Mouse (Mus musculus) C2C12 (cell line): Measurements from ENCODE around the gene Dync1li2.

ENCODE experiments used
- CEBPB ChIP-seq: IDR thresholded peaks from one replicate; pipeline ENCODE4 v1.6.1; 2011; ENCODE audit warnings: low read depth, mild to moderate bottlenecking, control low read depth, moderate library complexity
- CTCF ChIP-seq: IDR thresholded peaks from one replicate; pipeline ENCODE4 v1.5.1; 2011; ENCODE audit not compliant: control insufficient read depth, insufficient read depth, insufficient read length
- FOSL1 ChIP-seq: IDR thresholded peaks from one replicate; pipeline ENCODE4 v1.8.0; 2011; ENCODE audit warnings: mild to moderate bottlenecking, low read length; ENCODE audit not compliant: poor library complexity, insufficient read depth, severe bottlenecking
- MAX ChIP-seq: IDR thresholded peaks from one replicate; pipeline ENCODE4 v1.6.1; 2011; ENCODE audit warnings: mild to moderate bottlenecking, control low read depth
- MYOD1 ChIP-seq: IDR thresholded peaks from one replicate; pipeline ENCODE4 v1.6.1; 2011; ENCODE audit warnings: low read depth; ENCODE audit not compliant: control insufficient read depth, insufficient read length
- MYOG ChIP-seq: IDR thresholded peaks from one replicate; pipeline ENCODE4 v1.6.1; 2011; ENCODE audit not compliant: control insufficient read depth, insufficient read length; ENCODE audit errors: extremely low read depth
- USF1 ChIP-seq: IDR thresholded peaks from one replicate; pipeline ENCODE4 v1.6.1; 2011; ENCODE audit warnings: low read depth, mild to moderate bottlenecking, control low read depth, moderate library complexity

GRCm38 (mm10) chr8:104441613-104442012, 1.2 kb downstream of the Dync1li2 start:
- no peak for TF ChIP-seq CTCF
- TF ChIP-seq CEBPB: no peak
- TF ChIP-seq MAX: no peak
- no peak for TF ChIP-seq MYOG
- no peak for TF ChIP-seq USF1
- no peak for TF ChIP-seq MYOD1
- TF ChIP-seq FOSL1: no peak
